Mouse (Mus musculus) ES-Bruce4 (cell line): ENCODE results near the gene Il6. TPM values are rescaled to one million over a fixed set of nuclear protein-coding genes. Genes with fewer than 3 reads are reported as not detected.
"Not testable (repeated sequence)": the region's sequence is repeated elsewhere in the genome, so short reads cannot be mapped to it uniquely, and the experiment has no call there.

ENCODE experiments used
- H3K27ac ChIP-seq: 2 replicates; pipeline ENCODE4 v1.5.1; 2012; ENCODE audit warnings: low read length, inconsistent platforms; ENCODE audit not compliant: insufficient read depth
- H3K27me3 ChIP-seq: 2 replicates; pipeline ENCODE4 v1.6.1; 2012; ENCODE audit warnings: mild to moderate bottlenecking, low read length, inconsistent platforms; ENCODE audit not compliant: control insufficient read depth, poor library complexity, insufficient read depth, severe bottlenecking
- H3K36me3 ChIP-seq: 2 replicates; pipeline ENCODE4 v1.6.1; 2012; ENCODE audit warnings: inconsistent platforms, mild to moderate bottlenecking, low read length, moderate library complexity; ENCODE audit not compliant: control insufficient read depth, poor library complexity, insufficient read depth, severe bottlenecking
- H3K4me1 ChIP-seq: one replicate; pipeline ENCODE4 v1.8.1; 2011; ENCODE audit warnings: low read length; ENCODE audit not compliant: control insufficient read depth, insufficient read depth
- H3K4me3 ChIP-seq: 2 replicates; pipeline ENCODE4 v1.5.1; 2011; ENCODE audit warnings: low read depth, mild to moderate bottlenecking, low read length
- H3K9ac ChIP-seq: 2 replicates; pipeline ENCODE4 v1.6.1; 2012; ENCODE audit warnings: low read depth, mild to moderate bottlenecking, inconsistent platforms; ENCODE audit not compliant: poor library complexity, severe bottlenecking
- H3K9me3 ChIP-seq: replicated peaks from 2 replicates; pipeline ENCODE4 v1.6.1; 2012; ENCODE audit warnings: mild to moderate bottlenecking, low read length, inconsistent platforms; ENCODE audit not compliant: control insufficient read depth, poor library complexity, insufficient read depth, severe bottlenecking
- CTCF ChIP-seq: IDR thresholded peaks from one replicate; pipeline ENCODE4 v1.8.1; 2011; ENCODE audit warnings: low read depth, low read length
- EP300 ChIP-seq: IDR thresholded peaks from 2 replicates; pipeline ENCODE4 v1.6.1; 2011; ENCODE audit warnings: low read depth, low read length; ENCODE audit not compliant: insufficient read depth
- POLR2A ChIP-seq: IDR thresholded peaks from one replicate; pipeline ENCODE4 v1.8.1; 2011; ENCODE audit warnings: low read length; ENCODE audit not compliant: insufficient read depth
- polyA plus RNA-seq: library from polyadenylated mRNA; stranded (reverse); fragments of >200 nt; gene quantifications from 2 replicates; pipeline ENCODE4 v1.2.4, GENCODE M21; 2011; ENCODE audit warnings: low read depth; ENCODE audit not compliant: missing spikeins, insufficient read depth, insufficient read length

Il6 gene
- polyA plus RNA-seq, 1 experiment: not detected

DNA sequence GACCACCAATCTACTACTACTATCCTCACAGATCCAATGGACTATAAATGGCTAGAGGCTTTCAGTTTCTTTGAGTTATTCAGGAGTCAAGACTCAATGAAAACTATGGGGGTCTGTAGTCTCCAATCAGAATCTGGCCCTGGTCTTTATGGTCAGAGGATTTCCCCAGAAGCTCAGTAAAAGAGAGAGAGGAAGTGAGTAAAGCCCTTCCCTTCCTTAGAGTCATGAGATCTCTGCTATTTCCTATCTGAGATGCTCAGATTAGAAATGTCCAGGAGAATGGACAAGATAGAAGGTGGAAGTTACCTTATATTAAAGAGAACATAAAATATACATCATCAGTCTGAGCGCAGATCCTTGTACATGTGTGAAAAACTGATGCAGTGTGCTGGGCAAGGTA, 19.3 kb upstream of the Il6 start:
- no peak overlapping the region for H3K4me3 ChIP-seq

DNA sequence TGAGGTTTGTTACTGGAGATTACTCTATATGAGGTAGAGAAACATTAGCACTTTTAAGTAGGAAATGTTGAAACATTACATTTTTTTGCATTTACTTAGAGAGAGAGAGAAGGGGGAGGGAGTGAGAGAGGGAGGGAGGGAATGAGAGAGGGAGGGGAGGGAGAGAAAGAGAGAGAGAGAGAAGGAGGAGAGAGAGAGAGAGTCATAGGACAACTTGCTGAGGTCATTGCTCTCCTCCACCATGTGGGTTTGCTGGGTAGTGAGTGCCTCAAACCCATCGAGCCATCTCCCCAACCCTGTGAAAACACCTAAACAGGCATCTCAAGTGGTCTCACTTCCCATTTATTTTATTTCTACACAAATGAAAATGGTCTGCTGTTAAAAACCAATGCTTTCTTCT, 18.6 kb upstream of the Il6 start:
- Histone ChIP-seq H3K9ac (no peak overlapping the region), H3K27ac (no peak overlapping the region), H3K9me3 (no peaks in the 10 kb centered on the region), H3K4me3 (no peak overlapping the region), H3K27me3 (no peaks in the 10 kb centered on the region), H3K4me1 (no peaks in the 10 kb centered on the region), H3K36me3 (no peaks in the 10 kb centered on the region)
- TF ChIP-seq CTCF (no peak), EP300 (no peak), POLR2A (no peak)

More for the DNA sequence above, 19.3 kb upstream of the Il6 start:
- Histone ChIP-seq H3K9me3 (no peaks in the 10 kb centered on the region), H3K36me3 (no peaks in the 10 kb centered on the region), H3K4me1 (no peaks in the 10 kb centered on the region), H3K9ac (no peak overlapping the region), H3K27ac (no peak overlapping the region), H3K27me3 (no peaks in the 10 kb centered on the region)
- no peak for TF ChIP-seq EP300
- TF ChIP-seq CTCF: no peak
- no peak for TF ChIP-seq POLR2A

DNA sequence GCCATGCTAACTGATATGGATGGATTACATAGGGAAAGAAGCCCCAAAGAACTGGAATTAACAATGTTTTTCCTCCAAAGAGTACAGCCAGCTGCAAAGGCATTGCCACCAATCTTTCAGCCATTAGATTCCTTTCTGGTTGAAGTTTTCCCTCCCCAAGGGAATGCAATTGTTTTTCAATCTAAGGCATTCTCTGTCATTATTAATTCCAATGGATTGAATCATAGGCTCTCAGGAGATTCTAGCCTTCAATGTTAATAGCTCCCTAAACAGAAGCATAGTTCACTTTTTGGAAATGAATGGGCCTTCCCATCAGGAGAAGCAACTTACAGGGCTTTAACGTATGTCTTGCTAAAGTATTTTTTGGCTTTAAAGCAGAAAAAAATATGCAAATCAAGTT, 15.6 kb upstream of the Il6 start:
- no peak overlapping the region for H3K4me3 ChIP-seq
- H3K9ac ChIP-seq: no peak overlapping the region
- TF ChIP-seq CTCF (no peak), EP300 (no peak), POLR2A (no peak)
- H3K27me3 ChIP-seq: no peaks in the 10 kb centered on the region
- no peaks in the 10 kb centered on the region for H3K36me3 ChIP-seq
- H3K4me1 ChIP-seq: no peaks in the 10 kb centered on the region
- no peaks in the 10 kb centered on the region for H3K9me3 ChIP-seq
- no peak overlapping the region for H3K27ac ChIP-seq

DNA sequence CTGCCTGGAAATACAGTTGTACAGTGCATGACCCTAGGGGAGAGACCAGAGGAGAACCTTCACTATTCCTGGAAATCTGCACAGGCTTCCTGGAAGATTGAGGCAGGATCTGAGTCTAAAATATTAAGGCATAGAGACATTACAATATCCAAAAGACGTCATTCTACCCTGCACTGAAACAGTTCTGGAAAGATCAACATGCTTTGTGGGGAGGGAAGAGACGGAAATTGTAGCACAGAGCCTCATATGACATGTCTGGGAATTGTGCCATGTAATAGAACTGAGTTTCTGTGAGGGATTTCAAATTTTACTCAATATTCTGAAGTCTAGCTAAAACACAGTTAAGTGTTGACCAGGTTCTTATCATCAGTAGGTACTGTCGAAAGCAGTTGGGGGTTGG, 12.0 kb upstream of the Il6 start:
- TF ChIP-seq POLR2A: no peak
- TF ChIP-seq EP300: no peak
- TF ChIP-seq CTCF: no peak
- Histone ChIP-seq H3K27me3 (no peaks in the 10 kb centered on the region), H3K36me3 (no peaks in the 10 kb centered on the region), H3K4me1 (no peaks in the 10 kb centered on the region), H3K9ac (no peak overlapping the region), H3K27ac (no peak overlapping the region), H3K4me3 (no peak overlapping the region), H3K9me3 (no peaks in the 10 kb centered on the region)

DNA sequence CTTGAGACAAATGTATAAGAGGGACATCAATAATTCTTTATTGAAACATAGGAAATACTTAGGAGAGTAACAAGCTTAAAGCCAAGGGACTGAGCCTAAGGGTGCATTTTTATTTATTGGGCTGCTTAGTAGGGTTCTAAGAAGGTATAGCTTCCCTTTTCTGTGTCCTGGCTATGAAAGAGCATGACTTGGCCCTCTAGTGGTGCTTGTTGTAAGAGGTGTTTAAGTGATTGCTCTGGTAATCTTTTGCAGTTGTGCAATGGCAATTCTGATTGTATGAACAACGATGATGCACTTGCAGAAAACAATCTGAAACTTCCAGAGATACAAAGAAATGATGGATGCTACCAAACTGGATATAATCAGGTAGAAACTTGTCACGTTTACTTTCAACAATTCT, 1.7 kb downstream of the Il6 start:
- peaks cover 6% of the 10 kb centered on the region; the same call in 1 of the 2 replicates for H3K9me3 ChIP-seq
- no peaks in the 10 kb centered on the region for H3K4me1 ChIP-seq
- H3K27ac ChIP-seq: no peak overlapping the region
- H3K9ac ChIP-seq: no peak overlapping the region
- H3K4me3 ChIP-seq: no peak overlapping the region
- TF ChIP-seq CTCF (no peak), POLR2A (no peak)
- no peaks in the 10 kb centered on the region for H3K36me3 ChIP-seq
- H3K27me3 ChIP-seq: no peaks in the 10 kb centered on the region; the same call in 1 of the 2 replicates

DNA sequence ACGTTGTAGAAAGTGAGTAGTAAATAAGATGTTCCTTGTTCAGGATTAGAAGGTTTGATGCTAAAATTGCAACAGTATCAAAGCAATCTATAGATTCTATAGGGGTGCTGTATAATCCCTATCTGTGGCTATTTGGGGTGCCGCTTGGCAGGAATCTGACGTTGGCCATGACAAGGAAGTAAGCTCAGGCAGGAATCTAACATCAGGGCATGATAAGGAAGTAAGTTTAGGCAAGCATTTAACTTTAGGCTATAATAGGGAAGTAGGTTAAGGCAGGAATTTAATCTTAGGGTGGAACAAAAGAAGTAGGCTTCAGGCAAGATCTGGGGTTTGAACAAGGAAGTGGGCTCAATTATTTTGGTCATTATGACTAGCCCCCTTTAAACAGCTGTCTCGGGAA, 22.9 kb downstream of the Il6 start:
- not testable (repeated sequence) for H3K9me3 ChIP-seq, H3K27me3 ChIP-seq, H3K36me3 ChIP-seq, H3K27ac ChIP-seq, H3K4me3 ChIP-seq, H3K9ac ChIP-seq, H3K4me1 ChIP-seq

DNA sequence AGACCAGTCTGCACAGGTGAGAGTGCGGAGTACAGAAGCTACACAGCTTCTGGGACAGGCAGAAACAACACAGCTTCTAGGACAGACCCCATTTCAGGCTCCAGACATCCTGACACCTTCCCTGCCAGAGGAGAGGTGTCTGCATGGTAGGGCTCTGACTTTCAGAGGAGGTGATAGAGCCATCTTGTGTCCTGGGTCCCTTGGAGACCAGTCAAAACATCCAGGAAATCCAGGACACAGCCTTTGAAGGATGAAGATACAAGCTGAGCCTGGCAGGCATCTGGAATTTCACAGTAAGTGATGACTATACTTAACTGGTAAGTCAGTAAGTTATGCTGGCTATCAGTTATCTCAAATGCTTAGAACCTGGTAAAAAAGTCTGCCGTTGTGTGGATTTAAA, 24.2 kb downstream of the Il6 start:
- H3K27me3 ChIP-seq, H3K9ac ChIP-seq, H3K9me3 ChIP-seq, H3K36me3 ChIP-seq, H3K27ac ChIP-seq, H3K4me1 ChIP-seq, H3K4me3 ChIP-seq: not testable (repeated sequence)

DNA sequence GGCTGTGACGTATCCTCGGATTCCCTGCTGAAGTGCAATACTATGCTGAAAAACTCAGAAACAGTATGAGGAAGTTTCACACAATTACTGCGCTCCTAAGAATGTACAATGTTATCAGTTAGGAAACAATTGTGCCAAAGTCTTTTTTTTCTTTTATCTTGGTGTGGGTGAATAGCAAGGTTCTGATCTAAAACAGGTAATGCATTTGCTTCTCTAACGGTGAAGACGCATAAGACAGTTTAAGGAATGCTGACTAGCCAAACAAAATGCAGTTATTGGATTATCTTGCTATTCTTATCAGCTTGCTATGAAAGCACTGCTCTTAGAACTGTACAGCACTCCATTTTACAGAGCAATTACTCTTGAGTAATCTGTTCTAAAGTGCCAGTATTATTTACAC, 26.4 kb downstream of the Il6 start:
- not testable (repeated sequence) for H3K36me3 ChIP-seq, H3K4me1 ChIP-seq, H3K27ac ChIP-seq, H3K27me3 ChIP-seq, H3K9ac ChIP-seq, H3K9me3 ChIP-seq, H3K4me3 ChIP-seq

DNA sequence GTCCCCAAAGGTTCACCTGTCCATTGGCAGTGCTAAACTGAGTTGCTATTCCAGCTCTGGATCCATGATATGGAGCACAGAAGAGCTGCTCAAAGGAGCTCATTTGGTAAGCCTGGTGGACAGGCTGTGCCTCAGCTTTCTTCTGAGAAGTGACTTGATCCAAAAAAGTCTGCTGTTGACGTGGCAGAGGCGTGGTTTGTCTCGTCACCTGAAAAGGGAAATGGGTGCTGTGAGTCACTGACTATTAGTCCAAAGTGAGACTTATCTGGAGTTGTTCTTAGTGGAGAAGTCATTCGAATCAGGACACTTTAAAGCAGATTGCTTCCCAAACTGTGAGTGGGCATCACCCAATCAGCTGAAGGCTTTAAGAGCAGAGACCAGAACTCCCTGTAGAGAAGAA, 26.9 kb downstream of the Il6 start:
- not testable (repeated sequence) for H3K9ac ChIP-seq, H3K36me3 ChIP-seq, H3K9me3 ChIP-seq, H3K4me1 ChIP-seq, H3K27ac ChIP-seq, H3K27me3 ChIP-seq, H3K4me3 ChIP-seq
